Mouse (Mus musculus): Measurements from ENCODE around the gene Gm266.
"Not testable (repeated sequence)": the region's sequence is repeated elsewhere in the genome, so short reads cannot be mapped to it uniquely, and the experiment has no call there.

Gene Gm266

DNA sequence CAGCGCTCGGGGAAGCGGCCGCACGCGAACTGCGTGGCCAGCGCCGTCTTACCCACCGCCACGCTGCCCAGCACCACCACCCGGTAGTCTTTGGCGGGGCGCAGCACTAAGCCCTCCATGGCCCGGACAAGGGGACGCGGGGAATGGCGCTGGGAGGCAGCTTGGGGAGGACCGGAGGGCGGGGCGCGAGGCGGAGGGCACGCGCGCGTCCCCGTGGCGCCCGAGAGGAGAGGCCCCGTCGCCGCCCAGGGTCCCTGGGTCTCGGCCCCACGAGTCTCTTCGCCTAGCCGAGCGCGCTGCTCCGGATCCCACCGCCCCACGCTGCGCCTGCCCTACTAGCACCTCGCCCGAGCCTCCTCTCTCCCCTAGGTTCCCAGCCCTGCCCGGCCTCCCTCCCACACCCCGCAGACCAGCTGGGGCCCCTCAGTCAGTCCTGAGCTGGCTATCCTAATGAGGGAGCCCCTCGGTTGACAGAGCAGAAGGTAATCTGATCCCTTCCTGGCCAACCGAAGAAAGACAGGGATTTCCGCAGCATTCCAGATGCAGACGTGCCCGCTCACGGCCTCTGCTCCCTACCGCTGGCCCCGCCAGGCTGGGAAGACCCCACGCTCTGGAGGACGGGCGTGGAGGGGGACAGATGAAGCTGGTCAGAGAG, at the start of gene Gm266:
TSS of gene Gm266 (minus strand) at position 172 of the 655 bp plus-strand sequence.
- DNase-seq (ENCODE audit: low read depth, low spot score), result no peak

DNA sequence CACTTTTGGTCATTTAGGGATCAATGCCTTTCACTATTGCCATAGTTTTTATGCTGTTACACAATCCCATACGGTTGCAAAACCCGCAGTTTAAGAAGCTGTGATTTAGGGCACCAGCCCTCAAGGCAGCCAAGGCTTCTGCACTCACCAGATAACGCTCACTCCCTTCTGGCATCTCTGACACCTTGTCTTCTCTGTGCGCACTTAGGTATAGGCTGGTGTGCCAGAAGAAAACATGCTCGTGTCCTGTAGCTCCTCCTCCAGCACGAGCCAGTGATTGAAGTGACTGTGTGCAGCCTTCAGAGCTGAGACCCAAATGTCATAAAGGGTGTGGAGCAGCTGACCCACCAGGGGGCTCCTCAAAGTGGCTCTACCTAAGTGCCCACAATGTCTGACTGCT, 49.7 kb upstream of the Gm266 start:
- DNase-seq (ENCODE audit: low read depth, low spot score), result no peak

DNA sequence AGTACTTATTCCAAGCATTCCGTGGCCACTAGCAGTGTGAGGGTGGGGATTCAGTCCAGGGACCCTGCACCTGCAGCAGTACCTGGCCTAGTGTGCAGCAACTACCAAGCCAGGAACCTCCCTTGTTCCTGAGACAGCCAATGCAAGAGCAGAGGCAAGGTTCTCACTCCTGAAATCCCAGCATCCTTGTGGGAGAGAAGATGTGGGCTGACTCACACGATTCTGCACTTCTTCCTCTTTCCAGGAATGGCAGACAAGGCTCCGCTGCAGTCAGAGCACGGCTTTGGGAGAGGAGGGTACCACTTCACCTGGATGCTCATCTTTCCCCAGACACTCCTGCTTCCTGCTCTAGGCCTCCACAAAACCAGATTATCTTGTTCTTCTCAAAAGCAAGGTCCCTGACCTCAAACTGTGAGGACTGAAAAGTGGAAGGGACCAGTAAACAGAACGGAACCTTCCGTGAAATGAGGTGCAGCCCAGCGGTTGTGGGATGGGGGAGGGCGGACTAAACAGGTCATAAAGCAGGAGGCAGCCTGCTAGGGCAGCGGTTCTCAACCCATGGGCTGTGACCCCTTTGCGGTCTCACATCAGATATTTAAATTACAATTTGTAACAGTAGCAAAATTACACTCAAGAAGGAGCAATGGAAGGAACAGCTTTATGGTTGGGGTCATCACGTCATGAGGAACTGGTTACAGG, 47.6 kb upstream of the Gm266 start:
- no peak for DNase-seq (ENCODE audit: low read depth, low spot score)

- DNase-seq (ENCODE audit: low read depth, low spot score), result no peak
Observed at GRCm38 (mm10) chr12:111529192-111529591, 43.6 kb upstream of the Gm266 start.

- DNase-seq (ENCODE audit: low read depth, low spot score), result no peak
Observed at GRCm38 (mm10) chr12:111527643-111528281, 42.1 kb upstream of the Gm266 start.

- no peak for DNase-seq (ENCODE audit: low read depth, low spot score)
Observed at GRCm38 (mm10) chr12:111524883-111525282, 39.3 kb upstream of the Gm266 start.

DNA sequence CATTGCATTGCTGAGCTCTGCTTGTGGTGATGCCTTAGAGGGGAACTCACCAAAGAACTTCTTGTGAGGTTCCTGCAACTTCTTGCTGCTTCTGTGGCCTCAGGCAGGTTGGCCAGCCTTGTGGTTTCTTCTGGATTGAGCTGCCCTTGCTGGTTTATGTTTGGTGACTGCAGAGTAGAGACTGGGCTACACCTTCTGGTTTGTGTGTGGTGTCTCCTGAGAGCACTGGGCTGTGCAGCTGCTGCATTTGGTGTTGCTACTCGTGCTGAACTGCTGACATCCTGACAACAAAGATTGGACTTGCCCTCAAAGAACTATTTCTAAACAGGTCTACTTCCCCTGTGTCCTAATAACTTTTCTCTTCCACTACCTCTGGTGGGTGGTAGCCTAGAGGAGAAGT, 38.8 kb upstream of the Gm266 start:
- no peak for DNase-seq (ENCODE audit: low read depth, low spot score)

DNA sequence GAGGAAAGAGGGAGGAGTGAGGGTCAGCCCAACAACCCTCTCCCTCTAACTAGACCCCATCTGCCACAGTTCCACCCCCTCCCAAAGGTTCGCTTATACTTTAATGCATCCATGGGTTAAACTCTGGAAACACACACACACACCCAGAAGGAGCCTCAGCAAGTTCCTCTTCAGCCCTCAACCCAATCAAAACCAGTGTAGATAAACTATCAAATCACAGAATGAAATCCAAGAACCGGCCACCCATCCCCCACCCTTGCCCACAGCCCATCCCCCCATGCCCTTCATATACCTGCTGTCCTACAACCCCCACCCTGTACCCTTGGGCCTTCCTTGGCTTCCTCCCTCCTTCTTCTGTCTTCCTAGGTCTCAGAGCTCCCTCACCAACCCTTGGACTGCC, 35.4 kb upstream of the Gm266 start:
- DNase-seq (ENCODE audit: low read depth, low spot score), result no peak

DNA sequence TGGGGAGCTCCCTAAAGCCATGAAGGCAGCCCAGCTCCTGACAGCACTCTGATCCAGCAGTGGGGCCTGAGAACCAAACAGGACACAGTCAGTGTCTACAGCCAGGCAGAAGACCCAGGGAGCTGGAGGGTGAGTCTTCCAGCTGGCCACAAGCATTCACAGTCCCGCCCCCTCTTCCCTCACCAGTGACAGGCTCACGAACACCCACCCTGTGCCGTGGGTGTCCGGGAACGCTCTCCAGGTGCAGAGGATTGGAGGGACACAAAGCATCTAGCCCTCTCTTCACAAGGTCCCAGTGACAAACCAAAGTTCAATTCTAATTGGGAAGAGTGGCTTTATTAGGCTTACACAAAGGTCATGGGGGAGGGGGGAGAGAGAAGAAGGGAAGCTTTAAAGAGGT, 34.2 kb upstream of the Gm266 start:
- no peak for DNase-seq (ENCODE audit: low read depth, low spot score)

- no peak for DNase-seq (ENCODE audit: low read depth, low spot score)
Observed at GRCm38 (mm10) chr12:111518391-111518790, 32.8 kb upstream of the Gm266 start.

- DNase-seq (ENCODE audit: low read depth, low spot score), result no peak
Observed at GRCm38 (mm10) chr12:111517901-111518300, 32.3 kb upstream of the Gm266 start.

DNA sequence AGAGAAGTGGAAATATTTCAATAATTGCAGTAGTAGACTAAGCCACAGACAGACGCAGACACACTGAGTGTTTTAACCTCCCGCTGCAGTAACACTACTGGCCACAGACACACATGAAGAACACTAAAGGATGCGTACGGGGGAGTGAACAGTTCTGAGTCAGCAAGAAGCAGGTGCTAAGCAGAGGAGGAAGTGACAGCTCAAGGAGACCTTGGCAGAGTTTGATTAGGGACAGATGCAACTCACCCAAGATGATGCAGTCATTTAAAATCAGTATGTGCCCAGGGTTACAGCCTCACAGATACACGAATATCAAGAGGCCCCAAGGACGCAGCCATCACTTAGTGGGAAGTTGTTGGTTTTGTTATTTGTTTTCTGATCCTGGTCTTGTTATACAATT, 31.2 kb upstream of the Gm266 start:
- no peak for DNase-seq (ENCODE audit: low read depth, low spot score)

DNA sequence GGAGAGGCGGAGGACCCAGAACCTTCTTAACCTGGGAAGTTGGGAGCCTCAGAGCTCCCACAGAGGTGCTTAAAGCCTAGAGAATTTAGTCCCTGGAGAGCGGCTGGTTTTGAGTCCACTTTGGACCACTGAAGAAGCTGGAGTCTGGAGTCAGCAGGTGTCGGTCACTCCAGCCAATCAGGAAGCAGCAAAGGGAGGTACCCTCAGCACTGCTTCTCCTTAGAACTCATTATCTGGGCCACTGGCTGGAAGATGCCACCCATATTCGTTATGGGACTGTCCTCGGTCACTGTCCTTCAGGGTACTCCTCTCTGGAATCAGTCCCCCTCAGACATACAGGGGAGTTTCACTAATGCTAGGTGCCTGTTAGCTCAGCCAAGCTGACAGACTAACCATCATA, 30.3 kb upstream of the Gm266 start:
- no peak for DNase-seq (ENCODE audit: low read depth, low spot score)

- DNase-seq (ENCODE audit: low read depth, low spot score), result no peak
Observed at GRCm38 (mm10) chr12:111514874-111515649, 29.4 kb upstream of the Gm266 start.

DNA sequence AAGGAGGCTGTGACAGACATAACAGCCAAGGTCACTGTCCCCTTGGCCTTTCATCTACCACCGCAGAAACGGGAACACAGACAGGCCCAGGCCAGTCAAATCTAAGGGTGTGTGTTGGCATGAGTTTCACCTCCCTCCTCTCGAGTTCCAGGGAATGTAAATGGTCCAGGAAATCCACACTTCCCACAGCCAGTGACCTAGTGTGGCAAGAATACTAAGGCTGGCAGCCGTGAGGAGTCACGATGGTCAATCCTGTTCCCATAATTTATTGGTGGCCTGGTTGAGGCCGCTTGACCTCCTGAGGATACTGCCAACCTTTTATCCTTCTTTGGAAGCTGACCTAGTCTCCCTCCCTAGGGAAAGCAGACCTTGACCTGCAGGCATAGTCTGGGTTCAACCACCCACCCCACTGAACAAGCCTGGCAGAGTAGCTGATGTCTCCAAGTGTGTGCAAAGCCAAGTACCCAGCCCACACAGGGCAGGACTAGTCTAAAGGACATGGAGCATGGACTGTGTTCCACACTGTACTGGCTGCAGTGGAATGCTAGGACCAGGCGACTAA, 28.7 kb upstream of the Gm266 start:
- DNase-seq (ENCODE audit: low read depth, low spot score), result no peak

DNA sequence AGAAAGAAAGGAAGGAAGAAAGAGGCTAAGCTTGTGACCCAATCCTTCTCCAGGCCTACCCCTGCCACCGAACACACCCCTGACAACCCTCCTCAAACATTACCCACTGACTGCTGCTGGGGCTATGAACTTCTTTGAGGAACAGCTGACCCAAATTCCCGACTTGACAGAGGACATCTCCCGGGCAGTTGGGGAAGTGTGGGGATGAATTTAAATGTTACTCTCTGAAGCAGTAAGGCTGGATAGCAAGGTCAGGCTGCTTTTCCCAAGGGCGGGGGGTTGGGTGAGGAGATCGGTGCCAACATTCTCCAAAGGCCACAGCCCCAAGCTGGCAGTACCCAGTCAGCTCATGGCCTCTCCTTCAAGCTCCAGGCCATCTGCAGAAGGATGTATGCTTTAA, 28.1 kb upstream of the Gm266 start:
- no peak for DNase-seq (ENCODE audit: low read depth, low spot score)

- DNase-seq (ENCODE audit: low read depth, low spot score), result no peak
Observed at GRCm38 (mm10) chr12:111512572-111513063, 27.0 kb upstream of the Gm266 start.

DNA sequence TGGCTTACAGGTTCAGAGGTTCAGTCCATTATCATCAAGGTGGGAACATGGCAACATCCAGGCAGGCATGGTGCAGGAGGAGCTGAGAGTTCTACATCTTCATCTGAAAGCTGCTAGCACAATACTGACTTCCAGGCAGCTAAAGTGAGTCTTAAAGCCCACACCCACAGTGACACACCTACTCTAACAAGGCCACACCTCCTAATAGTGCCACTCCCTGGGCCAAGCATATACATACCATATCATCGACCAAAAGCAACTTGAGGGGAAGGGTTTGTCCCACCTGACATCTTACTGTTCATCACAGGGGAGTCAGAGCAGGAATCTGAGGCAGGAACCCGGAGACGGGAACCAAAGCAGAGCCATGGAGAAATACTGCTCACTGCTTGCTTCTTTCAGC, 22.8 kb upstream of the Gm266 start:
- DNase-seq (ENCODE audit: low read depth, low spot score), result not testable (repeated sequence)

DNA sequence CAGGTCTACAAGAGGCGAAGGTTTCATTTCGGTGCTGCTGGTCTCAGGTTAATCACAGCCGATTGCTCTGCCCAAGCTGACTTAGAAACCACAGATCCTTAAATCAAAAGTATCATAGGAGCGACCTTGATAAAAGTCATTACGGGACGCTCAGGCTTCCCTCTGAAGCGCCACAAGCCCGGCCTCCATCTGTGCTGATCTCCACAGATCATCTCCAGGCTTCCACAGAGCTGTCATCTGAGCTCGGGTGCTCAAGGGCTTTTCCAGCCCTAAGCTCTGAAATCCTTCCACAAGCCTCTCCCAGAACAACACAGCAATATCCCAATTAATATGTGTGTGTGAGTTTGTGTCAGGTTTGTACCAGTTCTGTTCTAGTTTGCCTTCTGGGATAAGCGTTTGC, 22.3 kb upstream of the Gm266 start:
- DNase-seq (ENCODE audit: low read depth, low spot score), result no peak

DNA sequence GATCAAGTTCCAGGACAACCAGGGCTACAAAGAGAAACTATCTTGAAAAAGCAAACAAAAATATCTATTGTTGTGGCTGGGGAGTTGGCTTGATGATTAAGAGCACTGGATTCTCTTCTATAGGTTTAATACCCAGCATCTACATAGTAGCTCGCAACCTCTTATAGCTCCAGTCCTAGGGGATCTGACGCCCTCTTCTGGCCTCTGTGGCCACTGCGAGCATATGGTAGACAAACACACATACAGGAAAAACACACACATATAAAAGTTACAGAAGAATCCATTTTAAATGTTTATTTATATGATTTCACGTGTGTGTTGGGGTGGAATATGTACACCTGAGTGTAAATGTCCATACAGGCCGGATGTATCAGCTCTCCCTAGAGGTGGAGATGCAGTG, 21.4 kb upstream of the Gm266 start:
- no peak for DNase-seq (ENCODE audit: low read depth, low spot score)

DNA sequence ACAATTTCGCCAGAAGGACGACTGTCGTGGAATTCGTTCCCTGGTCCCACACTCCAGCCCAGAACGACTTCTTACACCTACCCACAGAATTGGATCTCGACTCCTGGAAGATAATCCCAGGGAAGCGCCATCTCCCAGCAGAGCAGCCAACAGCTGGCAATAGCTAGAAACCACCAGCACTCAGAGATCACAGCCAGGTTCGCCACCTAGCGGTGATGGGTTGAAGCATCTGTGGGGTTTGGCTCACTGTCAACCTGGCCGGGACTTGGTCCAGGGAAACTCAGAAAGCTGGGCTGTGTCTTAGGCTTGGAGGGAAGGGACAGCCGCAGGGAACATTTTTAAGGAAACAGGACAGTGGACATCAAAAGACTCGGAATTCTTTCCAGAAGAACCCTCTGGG, 19.3 kb upstream of the Gm266 start:
- DNase-seq (ENCODE audit: low read depth, low spot score), result peak; percentile 63

- no peak for DNase-seq (ENCODE audit: low read depth, low spot score)
Observed at GRCm38 (mm10) chr12:111503571-111503970, 17.9 kb upstream of the Gm266 start.

All from brain, embryonic 18.5 days (tissue).